13 mouse cellular contexts compared by ENCODE assay signal in the genomic region with DNA sequence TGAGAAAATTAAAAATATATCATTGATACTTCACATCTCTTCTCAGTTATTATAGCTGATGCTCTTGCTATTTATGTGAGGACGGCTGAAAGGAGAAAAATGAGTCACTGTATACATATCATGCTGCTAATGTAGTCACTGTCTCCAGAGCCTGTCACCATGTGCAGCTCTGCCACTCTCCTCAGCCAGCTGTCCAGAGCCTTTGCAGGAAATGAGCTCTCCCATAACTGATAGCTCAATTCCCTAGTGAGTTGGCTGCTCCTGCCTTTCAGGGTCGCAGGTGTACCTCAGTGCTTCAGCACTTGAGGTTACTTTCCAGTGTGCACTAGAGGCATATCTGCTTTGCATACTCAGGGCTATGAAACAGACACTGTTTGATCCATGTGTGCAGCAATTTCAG.
DNase-seq lines count a peak whose midpoint lies in the region; ATAC-seq lines count a peak whose summit lies in the region.
"Had no signal": no experiment of that assay in that cellular context is flagged by ENCODE, and none has a peak within 500 bp of the region (broad histone marks: within the 10 kb centered on the region; RNA-seq: fewer than 3 reads in every experiment).

No protein-coding gene starts in this region.

- H3K4me2 ChIP-seq in embryonic facial prominence, embryonic 11.5 days (ENCODE audit: low read depth, low read length) = no peak overlapping the region
- H3K4me2 ChIP-seq in midbrain, embryonic 11.5 days = no peak overlapping the region
- H3K4me2 ChIP-seq in midbrain, embryonic 12.5 days (replicated peaks) = no peak overlapping the region
- H3K4me2 ChIP-seq: limb, embryonic 13.5 days had no signal

- peak; percentile 75; the same call in 1 of the 2 replicates for ATAC-seq in embryonic facial prominence, embryonic 11.5 days (replicated peaks; ENCODE audit: insufficient number of reproducible peaks, low FRiP score, low TSS enrichment, low read depth)
- ATAC-seq in midbrain, embryonic 11.5 days (ENCODE audit: low FRiP score) = peak; percentile 74
- ATAC-seq in midbrain, embryonic 12.5 days (ENCODE audit: low FRiP score, low read depth) = peak; percentile 70

- H3K4me3 ChIP-seq in embryonic facial prominence, embryonic 11.5 days (ENCODE audit: low read depth, low read length) = no peak overlapping the region
- no peak overlapping the region for H3K4me3 ChIP-seq in embryonic facial prominence, embryonic 10.5 days
- H3K4me3 ChIP-seq in midbrain, embryonic 11.5 days (ENCODE audit: low read depth, low read length) = no peak overlapping the region
- H3K4me3 ChIP-seq in midbrain, embryonic 10.5 days = no peak overlapping the region
- no peak overlapping the region for H3K4me3 ChIP-seq in midbrain, embryonic 12.5 days
- H3K4me3 ChIP-seq: limb, embryonic 13.5 days; megakaryocyte, embryonic 14.5 days had no signal

- no peaks in the 10 kb centered on the region for H3K4me1 ChIP-seq in embryonic facial prominence, embryonic 11.5 days (ENCODE audit: control insufficient read depth, insufficient read depth, low read length)
- H3K4me1 ChIP-seq in embryonic facial prominence, embryonic 10.5 days = peaks cover 11% of the 10 kb centered on the region
- H3K4me1 ChIP-seq in midbrain, embryonic 11.5 days (ENCODE audit: control insufficient read depth, insufficient read depth, low read length) = no peaks in the 10 kb centered on the region
- no peaks in the 10 kb centered on the region for H3K4me1 ChIP-seq in midbrain, embryonic 10.5 days
- no peaks in the 10 kb centered on the region for H3K4me1 ChIP-seq in midbrain, embryonic 12.5 days
- H3K4me1 ChIP-seq: megakaryocyte, embryonic 14.5 days had no signal

- no peak for DNase-seq in embryonic facial prominence, embryonic 11.5 days (ENCODE audit: low spot score)
- DNase-seq in embryonic facial prominence, embryonic 10.5 days (ENCODE audit: low spot score) = no peak
- no peak for DNase-seq in midbrain, embryonic 11.5 days (ENCODE audit: low spot score, missing footprints)
- no peak for DNase-seq in midbrain, embryonic 10.5 days (ENCODE audit: low spot score)
- DNase-seq in right cerebral cortex, postnatal 10 days (ENCODE audit: low spot score in 2 of 2) = peak; percentile 19 to 26
- DNase-seq in heart, postnatal 4 days = no peak
- DNase-seq in spleen, postnatal 10 days (ENCODE audit: low spot score in 2 of 2) = no peak
- DNase-seq: kidney, adult 18-20 months; lung, adult 18-20 months; thymus, postnatal 14 days had no signal

- no peaks in the 10 kb centered on the region for H3K9me3 ChIP-seq in embryonic facial prominence, embryonic 11.5 days (replicated peaks; ENCODE audit: control insufficient read depth, low read length)
- H3K9me3 ChIP-seq in embryonic facial prominence, embryonic 10.5 days = no peaks in the 10 kb centered on the region
- H3K9me3 ChIP-seq in midbrain, embryonic 11.5 days (ENCODE audit: control insufficient read depth, low read length) = no peaks in the 10 kb centered on the region
- H3K9me3 ChIP-seq in midbrain, embryonic 10.5 days (replicated peaks) = no peaks in the 10 kb centered on the region
- H3K9me3 ChIP-seq in midbrain, embryonic 12.5 days = no peaks in the 10 kb centered on the region
- H3K9me3 ChIP-seq: limb, embryonic 13.5 days; megakaryocyte, embryonic 14.5 days had no signal

- H3K27me3 ChIP-seq in embryonic facial prominence, embryonic 11.5 days (ENCODE audit: control insufficient read depth, insufficient read depth, low read length) = no peaks in the 10 kb centered on the region
- no peaks in the 10 kb centered on the region for H3K27me3 ChIP-seq in embryonic facial prominence, embryonic 10.5 days (replicated peaks; ENCODE audit: low read depth, poor library complexity, severe bottlenecking)
- H3K27me3 ChIP-seq in midbrain, embryonic 11.5 days (ENCODE audit: control insufficient read depth, insufficient read depth, low read length) = no peaks in the 10 kb centered on the region
- H3K27me3 ChIP-seq in midbrain, embryonic 10.5 days (ENCODE audit: low read depth, poor library complexity, severe bottlenecking) = no peaks in the 10 kb centered on the region
- H3K27me3 ChIP-seq in midbrain, embryonic 12.5 days = no peaks in the 10 kb centered on the region
- H3K27me3 ChIP-seq: megakaryocyte, embryonic 14.5 days had no signal

- no peak overlapping the region for H3K27ac ChIP-seq in embryonic facial prominence, embryonic 11.5 days (replicated peaks; ENCODE audit: low read depth, low read length)
- H3K27ac ChIP-seq in embryonic facial prominence, embryonic 10.5 days (replicated peaks) = no peak overlapping the region
- H3K27ac ChIP-seq in midbrain, embryonic 11.5 days (ENCODE audit: low read depth, low read length) = no peak overlapping the region
- H3K27ac ChIP-seq in midbrain, embryonic 10.5 days (replicated peaks) = no peak overlapping the region
- no peak overlapping the region for H3K27ac ChIP-seq in midbrain, embryonic 12.5 days (replicated peaks)
- H3K27ac ChIP-seq: limb, embryonic 13.5 days had no signal

- no peaks in the 10 kb centered on the region for H3K36me3 ChIP-seq in embryonic facial prominence, embryonic 11.5 days (replicated peaks; ENCODE audit: control insufficient read depth, insufficient read depth, low read depth, low read length)
- no peaks in the 10 kb centered on the region for H3K36me3 ChIP-seq in embryonic facial prominence, embryonic 10.5 days (replicated peaks)
- H3K36me3 ChIP-seq in midbrain, embryonic 11.5 days (ENCODE audit: control insufficient read depth, insufficient read depth, low read length) = no peaks in the 10 kb centered on the region
- H3K36me3 ChIP-seq in midbrain, embryonic 10.5 days = no peaks in the 10 kb centered on the region
- H3K36me3 ChIP-seq in midbrain, embryonic 12.5 days = no peaks in the 10 kb centered on the region
- H3K36me3 ChIP-seq: limb, embryonic 13.5 days had no signal

- no peak overlapping the region for H3K9ac ChIP-seq in embryonic facial prominence, embryonic 11.5 days (replicated peaks; ENCODE audit: low read length)
- H3K9ac ChIP-seq in midbrain, embryonic 11.5 days (ENCODE audit: low read length) = no peak overlapping the region
- no peak overlapping the region for H3K9ac ChIP-seq in midbrain, embryonic 12.5 days (replicated peaks)
- H3K9ac ChIP-seq: limb, embryonic 13.5 days had no signal

- 58% methylated on average over 2 of the region's 2 CpGs for WGBS in embryonic facial prominence, embryonic 11.5 days
- WGBS in embryonic facial prominence, embryonic 10.5 days = 66% methylated on average over 2 of the region's 2 CpGs
- WGBS in midbrain, embryonic 11.5 days = 77% methylated on average over 2 of the region's 2 CpGs
- WGBS in midbrain, embryonic 10.5 days = 88% methylated on average over 2 of the region's 2 CpGs
- WGBS in midbrain, embryonic 12.5 days = 66% methylated on average over 2 of the region's 2 CpGs

Comparison
In these comparisons a context has a peak if more than half of its experiments do, and no peak if none do; other contexts are left out.
1. DNase-seq: peak in right cerebral cortex, postnatal 10 days (2 of 2); none in embryonic facial prominence, embryonic 11.5 days (single experiment), embryonic facial prominence, embryonic 10.5 days (single experiment), midbrain, embryonic 11.5 days (single experiment), midbrain, embryonic 10.5 days (single experiment), heart, postnatal 4 days (single experiment) and spleen, postnatal 10 days (0 of 2).
2. Peak in every context shown above with its lines, with median percentiles within 50 percentile points of each other: ATAC-seq.